Mouse (Mus musculus) forebrain, postnatal 0 days (tissue): ENCODE data around the gene Pparg. TPM values are rescaled to one million over a fixed set of nuclear protein-coding genes. Genes with fewer than 3 reads are reported as not detected.

ENCODE experiments used
- ATAC-seq: fragments of 200-750 bp; cut with Nextera tagmentation; 2 replicates; pipeline ENCODE4 v1.8.0; 2017; ENCODE audit warnings: mild to moderate bottlenecking, moderate library complexity
- DNase-seq: peaks from one replicate; pipeline ENCODE4 v3.0.0-alpha.2; 2015
- H3K27ac ChIP-seq: fragments of 300-500 bp; sonication (generic); 2 replicates; pipeline ENCODE4 v1.5.1; 2014; ENCODE audit warnings: low read depth, mild to moderate bottlenecking, antibody characterized with exemption, low read length, moderate library complexity, mixed read lengths
- H3K27me3 ChIP-seq: fragments of 300-500 bp; sonication (generic); 2 replicates; pipeline ENCODE4 v1.6.1; 2014; ENCODE audit warnings: mild to moderate bottlenecking, low read length, mixed read lengths; ENCODE audit not compliant: insufficient read depth
- H3K36me3 ChIP-seq: fragments of 300-500 bp; sonication (generic); 2 replicates; pipeline ENCODE4 v1.6.1; 2014; ENCODE audit warnings: mild to moderate bottlenecking, moderate library complexity; ENCODE audit not compliant: insufficient read depth
- H3K4me1 ChIP-seq: fragments of 300-500 bp; sonication (generic); 2 replicates; pipeline ENCODE4 v1.6.1; 2014; ENCODE audit warnings: antibody characterized with exemption; ENCODE audit not compliant: insufficient read depth
- H3K4me2 ChIP-seq: fragments of 300-500 bp; sonication (generic); 2 replicates; pipeline ENCODE4 v1.6.1; 2014; ENCODE audit warnings: low read depth, mild to moderate bottlenecking, moderate library complexity
- H3K4me3 ChIP-seq: fragments of 300-500 bp; sonication (generic); 2 replicates; pipeline ENCODE4 v1.5.1; 2014; ENCODE audit warnings: low read depth, low read length, mixed read lengths
- H3K9ac ChIP-seq: fragments of 300-500 bp; sonication (generic); 2 replicates; pipeline ENCODE4 v1.6.1; 2014; ENCODE audit warnings: mild to moderate bottlenecking
- H3K9me3 ChIP-seq: fragments of 300-500 bp; sonication (generic); 2 replicates; pipeline ENCODE4 v1.6.1; 2016; ENCODE audit warnings: low read length
- CTCF ChIP-seq: sonication (generic); IDR thresholded peaks from 2 replicates; pipeline ENCODE4 v1.5.1; 2016; ENCODE audit warnings: antibody characterized with exemption, control low read depth, low read depth
- WGBS: fragments of 180-500 bp; shearing (Covaris S2); extraction: QIAGEN DNeasy Blood & Tissue Kit; methylation state at CpG from one replicate; pipeline ENCODE4 v1.1.7; 2014; 5-methylcytosine and 5-hydroxymethylcytosine counted together
- polyA plus RNA-seq: library from polyadenylated mRNA; unstranded; fragments of >200 nt; fragmentation: Nextera tagmentation; extraction: Ambion mirVana; gene quantifications from 2 replicates; pipeline ENCODE4 v1.2.1, GENCODE M21; 2015
- total RNA-seq: library from RNA; depleted of rRNA; stranded (reverse); fragments of >200 nt; gene quantifications from 2 replicates; pipeline ENCODE4 v1.2.3, GENCODE M21; 2014

Gene Pparg
- total and polyA plus RNA-seq, 2 experiments from 2014 or later, result 0.13 to 0.52 TPM

GRCm38 (mm10) chr6:115493824-115494223 is 133.1 kb downstream of the Pparg start:
- TF ChIP-seq CTCF, result no peak
- no peak for DNase-seq
- H3K9me3 ChIP-seq, result no peaks in the 10 kb centered on the region
- H3K4me3 ChIP-seq, result no peak overlapping the region
- no peaks in the 10 kb centered on the region for H3K27me3 ChIP-seq
- H3K27ac ChIP-seq, result no peak overlapping the region
- no peak overlapping the region for H3K4me2 ChIP-seq
- H3K36me3 ChIP-seq, result no peaks in the 10 kb centered on the region
- no peak for ATAC-seq
- no peaks in the 10 kb centered on the region for H3K4me1 ChIP-seq
- H3K9ac ChIP-seq, result no peak overlapping the region

GRCm38 (mm10) chr6:115499540-115499939 is 138.8 kb downstream of the Pparg start:
- Histone ChIP-seq H3K4me3 (no peak overlapping the region), H3K4me2 (no peak overlapping the region), H3K27me3 (no peaks in the 10 kb centered on the region), H3K9ac (no peak overlapping the region), H3K27ac (no peak overlapping the region), H3K4me1 (no peaks in the 10 kb centered on the region), H3K36me3 (no peaks in the 10 kb centered on the region), H3K9me3 (no peaks in the 10 kb centered on the region)
- DNase-seq (peak; percentile 69), ATAC-seq (peak; percentile 96)
- TF ChIP-seq CTCF, result no peak
- WGBS, result 54% methylated on average over 14 of the region's 14 CpGs

GRCm38 (mm10) chr6:115500234-115500633 is 139.5 kb downstream of the Pparg start:
- Histone ChIP-seq H3K4me2 (no peak overlapping the region), H3K4me1 (no peaks in the 10 kb centered on the region), H3K9ac (no peak overlapping the region), H3K27me3 (no peaks in the 10 kb centered on the region), H3K36me3 (no peaks in the 10 kb centered on the region), H3K9me3 (no peaks in the 10 kb centered on the region), H3K27ac (no peak overlapping the region), H3K4me3 (no peak overlapping the region)
- DNase-seq (no peak), ATAC-seq (no peak)
- TF ChIP-seq CTCF, result no peak
- WGBS, result 87% methylated on average over 10 of the region's 10 CpGs

- WGBS, result 86% methylated on average over 3 of the region's 3 CpGs
- Histone ChIP-seq H3K4me2 (no peak overlapping the region), H3K4me3 (no peak overlapping the region), H3K9ac (no peak overlapping the region), H3K4me1 (no peaks in the 10 kb centered on the region), H3K36me3 (no peaks in the 10 kb centered on the region), H3K27ac (no peak overlapping the region), H3K27me3 (no peaks in the 10 kb centered on the region), H3K9me3 (no peaks in the 10 kb centered on the region)
- no peak for TF ChIP-seq CTCF
- ATAC-seq, result no peak
- no peak for DNase-seq
Observed at GRCm38 (mm10) chr6:115501131-115501530, 140.4 kb downstream of the Pparg start.

GRCm38 (mm10) chr6:115503038-115503437 is 142.3 kb downstream of the Pparg start:
- H3K27me3 ChIP-seq, result no peaks in the 10 kb centered on the region
- WGBS, result 96% methylated on average over 4 of the region's 4 CpGs
- TF ChIP-seq CTCF, result no peak
- H3K4me1 ChIP-seq, result no peaks in the 10 kb centered on the region
- no peak overlapping the region for H3K9ac ChIP-seq
- no peaks in the 10 kb centered on the region for H3K9me3 ChIP-seq
- H3K27ac ChIP-seq, result no peak overlapping the region
- H3K4me3 ChIP-seq, result no peak overlapping the region
- no peak overlapping the region for H3K4me2 ChIP-seq
- DNase-seq (no peak), ATAC-seq (no peak)
- H3K36me3 ChIP-seq, result no peaks in the 10 kb centered on the region

GRCm38 (mm10) chr6:115503549-115504159 is 142.9 kb downstream of the Pparg start:
- Histone ChIP-seq H3K4me1 (no peaks in the 10 kb centered on the region), H3K27me3 (no peaks in the 10 kb centered on the region), H3K36me3 (no peaks in the 10 kb centered on the region), H3K9ac (no peak overlapping the region), H3K4me3 (no peak overlapping the region), H3K4me2 (no peak overlapping the region), H3K9me3 (peaks cover 4% of the 10 kb centered on the region; the same call in 1 of the 2 replicates), H3K27ac (no peak overlapping the region)
- WGBS, result 90% methylated on average over 10 of the region's 10 CpGs
- no peak for TF ChIP-seq CTCF
- DNase-seq, result no peak
- ATAC-seq, result no peak

- no peaks in the 10 kb centered on the region for H3K4me1 ChIP-seq
- 91% methylated on average over 3 of the region's 3 CpGs for WGBS
- no peak overlapping the region for H3K27ac ChIP-seq
- no peak overlapping the region for H3K9ac ChIP-seq
- TF ChIP-seq CTCF, result no peak
- H3K4me3 ChIP-seq, result no peak overlapping the region
- H3K4me2 ChIP-seq, result no peak overlapping the region
- ATAC-seq, result no peak
- no peaks in the 10 kb centered on the region for H3K36me3 ChIP-seq
- no peaks in the 10 kb centered on the region for H3K27me3 ChIP-seq
- DNase-seq, result no peak
- peaks cover 6% of the 10 kb centered on the region; the same call in 1 of the 2 replicates for H3K9me3 ChIP-seq
Observed at GRCm38 (mm10) chr6:115504160-115504558, 143.4 kb downstream of the Pparg start.
